Mouse (Mus musculus): ENCODE measurements at regions not wholly inside any gene's neighbourhood (a gene's known extent, or its start where the extent isn't known, plus 50 kb on each side); places are given as distances from the start of the nearest gene placed in this dataset.

DNA sequence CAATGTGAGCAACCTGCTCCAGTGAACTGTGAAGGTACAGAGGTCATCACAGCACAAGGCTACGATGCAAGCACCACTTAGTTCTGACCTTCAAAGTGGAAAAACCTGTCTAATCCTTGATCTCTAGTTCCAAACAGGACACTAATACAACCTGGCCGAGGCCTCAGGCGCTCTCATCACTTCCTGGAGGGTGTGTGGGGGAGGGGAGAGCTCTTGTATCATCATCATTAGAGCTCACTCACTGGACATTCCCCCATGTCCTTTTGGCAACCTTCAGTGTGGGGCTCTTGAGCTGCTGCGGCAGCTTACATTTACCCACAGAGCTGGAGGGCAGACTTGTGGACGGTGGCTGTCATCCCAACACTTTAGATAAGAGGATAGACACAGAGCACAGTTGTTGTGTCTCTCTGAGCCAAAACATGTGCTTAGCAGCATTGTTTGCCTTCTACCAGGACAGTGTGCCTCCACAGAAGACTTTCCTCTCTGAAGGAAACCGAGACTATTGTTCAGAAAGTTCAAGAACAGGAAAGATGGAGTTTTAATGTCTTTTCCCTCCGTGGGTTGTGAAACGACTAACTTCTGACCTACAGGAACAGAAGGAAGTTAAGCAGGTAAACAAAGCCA, 115.2 kb upstream of the Mylip start:
- TF ChIP-seq CTCF (conservative IDR thresholded peaks at IDR 0.05 in 1 of 2, IDR thresholded peaks at IDR 0.05 in 1 of 2; ENCODE audit: low read depth in 2 of 2, low read length in 2 of 2) (no peak), POLR2A (IDR thresholded peaks at IDR 0.05; ENCODE audit: low read depth, low read length) (no peak), NRF1 (IDR thresholded peaks at IDR 0.05; ENCODE audit: low read depth, low read length) (no peak), E2F4 (IDR thresholded peaks at IDR 0.05; ENCODE audit: insufficient replicate concordance, low read depth, low read length) (no peak), MAX (IDR thresholded peaks at IDR 0.05; ENCODE audit: low read length) (no peak), HCFC1 (IDR thresholded peaks at IDR 0.05; ENCODE audit: low read depth, low read length) (no peak), SIN3A (IDR thresholded peaks at IDR 0.05; ENCODE audit: low read length) (no peak)

Data from CH12.LX (cell line).